Mouse (Mus musculus) kidney, postnatal 36 days (tissue): Measurements from ENCODE around the gene Mylip.

Source experiments
- DNase-seq, 2 experiments: peaks; one replicate each; pipeline ENCODE4 v3.0.0; 2021 to 2022; ENCODE audit warnings: mixed read lengths in 2 of 2

Mylip gene

GRCm38 (mm10) chr13:45390962-45391853 lies 1.7 kb downstream of the Mylip start:
- peak; percentile 77 to 83 for DNase-seq

GRCm38 (mm10) chr13:45391854-45392454 lies 2.4 kb downstream of the Mylip start:
- peak; percentile 88 to 90 for DNase-seq

GRCm38 (mm10) chr13:45394221-45394768 lies 4.8 kb downstream of the Mylip start:
- DNase-seq = no peak

- no peak for DNase-seq
These were observed 7.2 kb downstream of the Mylip start for GRCm38 (mm10) chr13:45396724-45397123.

DNA sequence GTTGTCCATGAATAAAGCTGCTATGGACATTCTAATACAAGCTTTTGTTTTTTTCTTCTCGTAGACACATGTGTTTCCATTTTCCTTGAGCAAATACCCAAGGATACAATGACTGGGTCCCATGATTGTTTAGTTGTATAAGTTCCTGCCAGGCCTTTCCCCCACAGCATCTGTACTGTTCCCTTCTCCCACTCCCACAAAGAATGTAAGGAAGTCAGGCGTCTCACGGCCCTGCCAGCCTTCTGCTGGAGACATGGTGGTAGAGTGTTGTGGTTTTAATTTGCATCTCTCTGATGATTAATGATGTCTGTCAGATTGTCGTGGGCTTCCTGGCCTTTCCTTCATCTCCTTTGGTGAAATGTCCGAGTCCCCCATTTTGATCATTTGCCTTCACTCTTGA lies 7.7 kb downstream of the Mylip start:
- DNase-seq = no peak

DNA sequence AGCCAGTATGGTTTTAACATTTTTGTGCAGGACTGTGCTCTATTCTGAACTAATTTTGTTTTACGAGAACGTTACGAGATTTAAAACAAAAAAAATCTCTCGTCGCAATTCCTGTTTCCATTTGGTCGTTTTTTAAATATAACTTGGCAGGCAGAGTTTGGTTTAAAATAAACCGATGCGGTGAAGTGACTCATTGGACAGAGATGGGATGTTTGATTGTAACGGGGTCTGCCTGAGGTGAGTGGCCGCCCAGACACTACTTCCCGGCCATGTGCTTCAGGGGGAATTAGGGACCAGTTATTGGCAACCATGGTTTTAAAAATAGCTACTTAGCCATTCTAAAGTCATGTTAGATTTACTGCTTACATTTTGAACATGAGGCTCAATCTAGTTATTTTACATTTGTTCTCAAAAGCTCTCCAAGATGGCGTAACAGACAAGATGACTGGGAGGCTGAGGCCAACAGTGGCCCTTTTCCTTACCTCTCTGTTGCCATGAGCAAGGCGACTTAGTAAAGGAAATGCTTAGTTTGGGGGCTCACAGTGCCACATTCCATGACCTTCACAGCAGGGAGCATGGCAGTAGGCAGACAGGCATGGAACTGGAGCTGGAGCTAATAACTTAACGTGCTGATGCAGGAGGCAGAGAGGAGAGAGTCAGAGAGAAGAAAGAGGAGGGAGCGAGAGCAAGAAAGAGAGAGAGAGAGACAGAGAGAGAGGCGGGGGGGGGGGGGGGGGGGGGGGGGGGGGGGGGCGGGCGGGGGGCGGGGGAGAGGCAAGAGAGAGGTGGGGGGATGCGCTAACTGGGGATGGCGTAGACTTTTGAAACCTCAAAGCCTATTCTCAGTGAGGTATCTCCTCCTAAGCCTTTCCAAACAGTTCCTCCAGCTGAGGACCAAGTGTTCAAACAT lies 8.6 kb downstream of the Mylip start:
- DNase-seq = no peak

- no peak for DNase-seq
These were observed 11.2 kb downstream of the Mylip start for GRCm38 (mm10) chr13:45400700-45401099.

DNA sequence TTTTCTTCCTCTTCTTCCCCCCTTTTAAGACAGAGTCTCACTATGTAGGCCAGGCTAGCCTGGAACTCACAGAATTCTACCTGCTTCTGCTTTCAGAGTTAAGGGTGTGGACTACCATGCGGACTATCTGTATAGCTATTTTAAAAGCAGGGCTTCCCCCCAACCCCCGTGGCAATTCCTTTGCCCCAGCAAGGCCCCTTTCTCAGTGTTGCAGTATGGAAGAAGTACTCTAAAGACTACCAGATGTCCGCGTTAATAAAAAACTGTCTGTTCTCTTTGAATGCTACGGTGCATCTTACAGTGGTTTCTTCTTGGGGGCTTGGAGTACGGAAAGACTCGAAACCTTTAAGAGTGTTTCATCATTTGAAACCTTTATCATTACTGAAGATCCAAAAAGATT lies 12.3 kb downstream of the Mylip start:
- no peak for DNase-seq

GRCm38 (mm10) chr13:45402316-45403039 lies 12.9 kb downstream of the Mylip start:
- no peak for DNase-seq

DNA sequence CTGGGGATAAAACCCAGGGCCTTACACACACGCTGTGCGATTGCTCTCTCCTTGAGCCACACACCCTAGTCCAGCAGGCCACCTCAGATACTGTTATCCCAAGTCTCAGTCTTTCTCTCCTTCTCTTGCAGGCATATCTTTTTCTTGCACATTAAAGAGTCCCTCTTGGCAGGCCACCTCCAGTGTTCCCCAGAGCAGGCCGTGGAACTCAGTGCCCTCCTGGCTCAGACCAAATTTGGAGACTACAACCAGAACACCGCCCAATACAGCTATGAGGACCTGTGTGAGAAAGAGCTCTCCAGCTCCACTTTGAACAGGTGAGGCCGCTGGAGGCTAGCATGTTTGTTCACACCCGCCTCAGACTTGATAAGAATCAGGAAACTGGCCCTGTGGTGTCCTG lies 14.7 kb downstream of the Mylip start:
- no peak for DNase-seq

DNA sequence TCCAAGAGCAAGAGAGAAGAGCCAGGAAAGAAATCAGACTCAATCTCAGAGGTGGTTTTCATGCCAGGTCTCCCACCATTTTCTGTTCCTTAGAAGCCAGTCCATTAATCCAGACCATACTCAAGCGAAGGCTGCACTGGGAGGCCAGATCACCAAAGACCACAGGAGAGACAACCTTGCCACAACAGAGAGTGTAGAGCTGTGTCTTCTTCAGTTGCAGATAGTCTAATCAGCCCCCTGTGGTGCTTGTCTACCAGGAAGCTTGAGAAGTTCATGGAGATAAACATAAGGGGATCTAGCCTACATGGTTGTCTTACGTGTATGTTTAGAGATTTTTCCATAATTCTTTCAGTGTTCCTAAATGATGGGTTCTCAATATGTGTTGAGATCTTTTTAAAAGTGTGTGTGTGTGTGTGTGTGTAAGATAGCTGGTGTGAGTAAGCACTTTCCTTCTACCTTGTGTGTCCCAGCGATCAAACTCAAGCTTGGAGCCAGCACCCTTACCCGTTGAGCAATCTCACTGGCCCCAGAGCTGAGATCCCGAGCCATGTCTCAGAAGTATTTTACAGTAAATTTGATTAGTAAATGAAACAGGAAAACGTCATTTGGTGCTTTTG lies 15.8 kb downstream of the Mylip start:
- no peak for DNase-seq

GRCm38 (mm10) chr13:45406289-45406688 lies 16.7 kb downstream of the Mylip start:
- no peak for DNase-seq

GRCm38 (mm10) chr13:45406703-45407102 lies 17.2 kb downstream of the Mylip start:
- no peak for DNase-seq

GRCm38 (mm10) chr13:45410936-45411335 lies 21.4 kb downstream of the Mylip start:
- peak in 1 of 2 experiments; percentile 45 for DNase-seq

- no peak for DNase-seq
These were observed 23.5 kb downstream of the Mylip start for GRCm38 (mm10) chr13:45413066-45413465.

- no peak for DNase-seq
These were observed 24.5 kb downstream of the Mylip start for GRCm38 (mm10) chr13:45414031-45414430.

DNA sequence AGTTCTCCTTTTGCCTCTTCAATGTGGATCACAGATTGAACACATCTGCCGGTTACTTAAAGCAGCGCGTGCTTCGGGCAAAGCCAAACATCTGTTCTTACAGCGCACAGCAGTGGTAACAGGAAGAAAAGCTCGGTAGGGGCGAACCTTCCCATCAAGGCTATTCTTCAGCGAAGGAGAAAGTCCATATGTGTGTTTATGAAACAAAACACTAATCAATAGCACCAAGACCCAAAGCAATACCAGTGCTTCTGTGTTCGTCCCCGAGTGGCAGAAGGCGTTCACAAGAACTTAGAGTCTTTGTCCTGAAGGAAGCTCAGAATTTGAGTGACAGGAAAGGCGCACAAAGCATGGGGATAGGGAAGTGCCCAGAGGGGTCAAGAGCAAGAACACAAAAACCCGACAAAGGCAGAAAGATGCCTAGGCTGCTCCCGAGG lies 27.1 kb downstream of the Mylip start:
- no peak for DNase-seq

GRCm38 (mm10) chr13:45418986-45419385 lies 29.4 kb downstream of the Mylip start:
- DNase-seq = no peak

DNA sequence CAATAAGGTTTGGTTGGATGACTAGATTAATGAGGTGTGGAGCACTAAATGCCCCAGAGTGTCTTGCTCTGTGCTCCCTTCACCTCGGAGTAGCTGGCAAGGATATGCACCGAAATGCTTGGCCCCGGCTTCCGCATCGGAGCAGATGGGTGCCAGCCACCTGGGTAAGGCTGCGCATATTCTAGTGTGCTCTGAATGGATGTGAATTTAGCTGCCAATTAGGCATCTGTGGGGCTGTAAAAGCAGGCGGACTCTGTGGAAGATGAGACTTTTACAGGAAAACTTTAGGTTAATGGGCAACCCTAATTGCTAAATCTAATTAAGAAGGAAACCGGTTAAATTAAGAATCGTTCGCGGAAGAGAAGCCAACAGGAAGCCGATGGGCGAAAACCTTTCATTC lies 32.7 kb downstream of the Mylip start:
- no peak for DNase-seq

DNA sequence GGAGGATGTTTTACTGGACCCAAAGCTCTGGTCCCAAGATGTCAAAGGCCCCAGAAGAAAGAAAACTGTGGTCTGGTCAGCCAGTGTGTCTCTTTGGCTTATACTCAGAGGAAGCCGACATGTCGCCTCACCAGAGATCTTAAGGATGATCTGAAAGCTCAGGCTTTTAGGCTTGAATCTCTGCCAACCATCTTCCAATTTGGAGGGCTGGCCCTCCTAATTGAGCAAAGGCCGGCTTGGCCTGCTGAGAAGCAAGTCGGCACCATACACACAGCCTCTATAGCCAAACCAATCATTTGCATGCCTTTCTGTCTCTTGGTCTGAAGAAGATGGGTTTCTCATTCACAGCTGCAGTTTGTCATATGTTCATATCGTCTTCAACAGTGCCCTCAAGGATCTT lies 33.2 kb downstream of the Mylip start:
- DNase-seq = no peak

DNA sequence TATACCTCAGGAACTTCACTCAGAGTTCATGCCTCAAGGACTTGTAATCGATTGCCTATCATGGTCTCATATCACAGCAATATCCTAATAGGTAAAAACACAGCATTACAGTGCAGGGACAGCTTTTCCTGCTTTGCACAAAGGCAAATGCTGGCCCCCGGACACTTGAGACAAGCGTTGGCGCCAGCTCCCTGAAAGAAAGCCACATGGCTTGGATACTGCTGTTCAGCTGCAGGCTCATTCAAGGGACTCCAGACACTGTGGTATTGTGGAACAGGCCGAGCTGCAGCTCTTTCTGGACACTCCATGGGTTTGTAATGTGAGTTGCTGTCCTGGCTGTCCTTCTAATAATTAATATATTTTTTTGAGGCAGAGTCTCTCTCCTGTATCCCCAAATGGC lies 34.4 kb downstream of the Mylip start:
- DNase-seq = no peak

DNA sequence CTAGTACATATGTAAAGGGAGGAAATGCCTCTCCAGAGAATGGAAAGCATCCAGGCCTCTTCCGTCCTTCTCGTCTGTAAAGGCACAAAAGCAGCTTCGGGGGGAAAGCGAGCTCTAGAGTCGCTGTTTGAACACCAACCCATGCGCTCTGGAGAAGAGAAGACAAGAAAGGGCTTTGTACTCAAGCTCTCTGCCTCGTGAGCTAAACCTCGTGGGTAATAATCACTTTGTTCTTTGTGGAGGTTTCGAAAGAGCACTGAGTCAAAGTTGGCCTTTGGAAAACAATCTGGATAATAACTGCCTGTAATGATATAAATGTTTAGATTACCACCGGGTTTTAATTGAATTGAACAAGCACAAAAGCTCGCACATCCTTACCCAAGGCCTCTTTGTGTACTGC lies 39.7 kb downstream of the Mylip start:
- DNase-seq = no peak
